Mouse (Mus musculus) thymus, adult 2 months (tissue): ENCODE measurements around the gene Nup107. TPM values are rescaled to one million over a fixed set of nuclear protein-coding genes. Genes with fewer than 3 reads are reported as not detected.

Experiments used
- DNase-seq: peaks from one replicate; pipeline ENCODE4 v3.0.0; 2021
- H3K27ac ChIP-seq: fragments of 200-500 bp; 2 replicates; pipeline ENCODE4 v1.5.1; 2012; ENCODE audit warnings: low read length, control low read depth; ENCODE audit not compliant: control insufficient read depth, insufficient read depth
- H3K27me3 ChIP-seq: fragments of 200-500 bp; 2 replicates; pipeline ENCODE4 v1.6.1; 2012; ENCODE audit warnings: mild to moderate bottlenecking, low read length, moderate library complexity, mixed read lengths; ENCODE audit not compliant: control insufficient read depth, insufficient read depth
- H3K36me3 ChIP-seq: fragments of 200-500 bp; 2 replicates; pipeline ENCODE4 v1.6.1; 2012; ENCODE audit warnings: mild to moderate bottlenecking, low read length, moderate library complexity; ENCODE audit not compliant: control insufficient read depth, insufficient read depth
- H3K4me1 ChIP-seq: fragments of 200-500 bp; replicated peaks from 2 replicates; pipeline ENCODE4 v1.6.1; 2012; ENCODE audit warnings: low read length; ENCODE audit not compliant: control insufficient read depth, insufficient read depth
- H3K4me3 ChIP-seq: fragments of 200-500 bp; 2 replicates; pipeline ENCODE4 v1.5.1; 2012; ENCODE audit warnings: mild to moderate bottlenecking, low read length, control low read depth, moderate library complexity; ENCODE audit not compliant: control insufficient read depth, insufficient read depth
- CTCF ChIP-seq: fragments of 200-500 bp; IDR thresholded peaks from 2 replicates; pipeline ENCODE4 v1.5.1; 2012; ENCODE audit warnings: mild to moderate bottlenecking, control low read depth, low read length, moderate library complexity, borderline replicate concordance; ENCODE audit not compliant: control insufficient read depth, poor library complexity, insufficient read depth; ENCODE audit errors: extremely low read depth
- POLR2A ChIP-seq: fragments of 200-500 bp; IDR thresholded peaks from 2 replicates; pipeline ENCODE4 v1.6.1; 2012; ENCODE audit warnings: mild to moderate bottlenecking, low read length, control low read depth, moderate library complexity; ENCODE audit not compliant: control insufficient read depth, poor library complexity, insufficient read depth; ENCODE audit errors: extremely low read depth
- WGBS: fragments of 180-500 bp; shearing (Covaris S2); methylation state at CpG from one replicate; pipeline ENCODE4 v1.1.7; 2018; 5-methylcytosine and 5-hydroxymethylcytosine counted together
- polyA plus RNA-seq: library from polyadenylated mRNA; depleted of rRNA; stranded (reverse); fragments of >200 nt; gene quantifications from 2 replicates; pipeline ENCODE4 v1.2.3, GENCODE M21; 2012

Gene Nup107
- polyA plus RNA-seq, 1 experiment: 21.4 TPM

DNA sequence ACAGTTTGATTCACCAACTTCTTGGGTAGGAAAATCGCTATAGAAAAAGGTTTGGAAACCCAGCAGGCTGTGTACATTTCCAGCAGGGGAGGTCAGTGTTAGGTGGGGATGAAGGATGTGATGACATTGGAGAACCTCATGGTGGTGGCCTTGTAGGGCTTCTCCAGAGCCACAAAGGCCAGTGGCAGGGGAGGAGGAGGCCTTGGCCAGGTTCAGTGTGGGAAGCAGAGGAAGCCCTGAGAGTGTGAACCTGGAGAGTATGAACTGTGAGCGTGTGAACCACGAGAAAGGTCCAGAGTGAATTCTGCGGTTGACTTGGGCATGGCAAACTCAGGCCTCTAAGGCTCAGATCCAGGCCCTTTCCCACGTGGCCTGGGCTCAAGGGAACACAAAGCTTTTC lies 63.9 kb downstream of the Nup107 start:
- Histone ChIP-seq H3K4me1 (0 out of 2 replicates have a peak, but pooled peaks cover 2% of the 10 kb centered on the region), H3K27me3 (no peaks in the 10 kb centered on the region), H3K4me3 (no peak overlapping the region), H3K36me3 (no peaks in the 10 kb centered on the region), H3K27ac (no peak overlapping the region)
- DNase-seq: no peak
- 89% methylated on average over 5 of the region's 5 CpGs for WGBS
- TF ChIP-seq POLR2A (no peak), CTCF (no peak)

DNA sequence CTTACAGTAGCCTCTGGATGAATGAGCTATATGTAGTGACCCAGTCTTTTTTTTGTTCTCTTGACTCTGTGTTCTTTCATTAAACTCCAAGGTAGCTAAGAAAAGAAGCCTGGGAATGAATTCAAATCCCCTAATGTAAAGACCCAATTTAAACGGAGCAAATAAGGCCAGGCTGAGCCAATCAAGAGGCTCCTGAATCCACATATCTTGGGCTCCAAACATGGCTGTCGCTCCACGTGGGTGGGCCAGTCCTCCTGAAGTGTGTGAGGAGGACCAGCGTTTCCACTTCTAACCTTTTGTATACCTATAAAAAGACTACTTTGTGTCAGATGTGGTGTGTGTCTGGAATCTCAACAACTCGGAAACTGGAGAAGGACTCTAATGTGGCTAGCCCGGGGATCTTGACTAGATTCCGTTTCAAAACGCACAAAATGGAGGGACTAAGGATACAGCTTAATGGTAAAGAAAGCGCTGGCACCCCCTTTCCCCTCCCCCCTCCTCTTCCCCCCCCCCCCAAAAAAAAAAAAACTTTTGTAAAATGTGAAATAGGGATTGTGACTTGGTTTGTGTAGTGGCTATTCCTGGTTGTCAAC lies 64.9 kb downstream of the Nup107 start:
- DNase-seq: no peak
- H3K36me3 ChIP-seq: no peaks in the 10 kb centered on the region
- no peak overlapping the region for H3K27ac ChIP-seq
- 0 out of 2 replicates have a peak, but pooled peaks cover 2% of the 10 kb centered on the region for H3K4me1 ChIP-seq
- H3K27me3 ChIP-seq: no peaks in the 10 kb centered on the region
- WGBS: 93% methylated on average over 9 of the region's 9 CpGs
- no peak overlapping the region for H3K4me3 ChIP-seq
- no peak for TF ChIP-seq CTCF
- no peak for TF ChIP-seq POLR2A

DNA sequence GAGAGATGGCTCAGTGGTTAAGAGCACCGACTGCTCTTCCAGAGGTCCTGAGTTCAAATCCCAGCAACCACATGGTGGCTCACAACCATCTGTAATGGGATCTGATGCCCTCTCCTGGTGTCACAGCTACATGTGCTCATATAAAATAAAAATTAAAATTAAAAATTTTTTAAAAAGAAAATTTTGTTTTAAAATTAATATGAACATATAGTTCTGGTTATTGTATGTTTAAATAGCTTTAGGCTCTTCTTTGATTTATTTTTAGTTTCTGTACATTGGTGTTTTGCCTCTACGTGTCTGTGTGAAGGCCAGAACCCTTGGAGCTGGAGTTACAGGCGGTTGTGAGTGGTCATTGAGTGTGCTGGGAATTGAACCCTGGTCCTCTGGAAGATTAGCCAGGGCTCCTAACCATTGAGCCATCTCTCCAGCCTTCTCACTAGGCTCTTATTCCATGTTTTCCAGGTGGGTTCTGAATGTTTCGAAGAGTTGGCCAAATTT lies 65.6 kb downstream of the Nup107 start:
- no peak for TF ChIP-seq POLR2A
- TF ChIP-seq CTCF: no peak
- Histone ChIP-seq H3K4me1 (0 out of 2 replicates have a peak, but pooled peaks cover 2% of the 10 kb centered on the region), H3K27ac (no peak overlapping the region), H3K4me3 (no peak overlapping the region), H3K27me3 (no peaks in the 10 kb centered on the region), H3K36me3 (no peaks in the 10 kb centered on the region)
- WGBS: 96% methylated on average over 4 of the region's 4 CpGs
- DNase-seq: no peak

DNA sequence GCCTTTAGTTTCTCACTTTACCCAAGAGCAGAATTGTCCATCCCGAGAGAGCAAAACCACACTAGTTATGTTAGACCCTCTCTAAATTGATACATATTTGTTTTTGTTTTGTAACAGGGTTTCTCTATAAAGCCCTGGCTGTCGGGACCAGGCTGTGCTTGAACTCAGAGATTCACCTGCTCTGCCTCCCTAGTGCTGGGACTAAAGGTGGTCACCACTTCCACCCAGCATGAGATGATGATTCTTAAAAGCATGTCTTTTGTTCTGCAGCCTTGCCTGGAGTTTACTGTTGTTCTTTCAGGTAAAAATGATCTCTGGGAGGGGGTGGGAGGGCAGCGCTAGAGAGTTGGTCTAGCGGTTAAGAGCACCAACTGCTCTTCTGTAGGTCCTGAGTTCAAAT lies 66.2 kb downstream of the Nup107 start:
- TF ChIP-seq POLR2A: no peak
- no peak for TF ChIP-seq CTCF
- Histone ChIP-seq H3K27me3 (no peaks in the 10 kb centered on the region), H3K36me3 (no peaks in the 10 kb centered on the region), H3K27ac (no peak overlapping the region), H3K4me1 (no peaks in the 10 kb centered on the region), H3K4me3 (no peak overlapping the region)
- no peak for DNase-seq
- WGBS: 93% methylated on average over 4 of the region's 4 CpGs

DNA sequence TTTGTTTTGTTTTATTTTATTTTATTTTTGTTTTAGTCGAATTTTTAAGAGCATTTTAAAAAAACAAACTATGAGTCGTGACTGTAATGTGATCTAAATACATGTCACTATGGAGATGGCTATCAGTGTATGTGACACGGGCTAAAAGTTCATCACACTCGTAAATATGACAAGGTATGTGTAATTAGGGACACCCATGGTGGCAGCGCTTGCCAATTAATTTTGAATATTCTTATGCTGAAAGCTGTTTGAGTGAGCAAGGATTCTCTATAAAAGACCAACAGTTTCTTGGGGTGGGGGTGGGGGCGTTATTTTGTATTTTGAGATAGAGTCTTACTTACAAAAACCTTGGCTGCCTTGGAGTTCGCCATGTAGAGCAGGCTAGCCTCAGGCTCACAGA lies 66.8 kb downstream of the Nup107 start:
- Histone ChIP-seq H3K36me3 (no peaks in the 10 kb centered on the region), H3K27me3 (no peaks in the 10 kb centered on the region), H3K27ac (no peak overlapping the region), H3K4me1 (no peaks in the 10 kb centered on the region), H3K4me3 (no peak overlapping the region)
- WGBS: 88% methylated on average over 7 of the region's 7 CpGs
- TF ChIP-seq POLR2A: no peak
- TF ChIP-seq CTCF: no peak
- no peak for DNase-seq

DNA sequence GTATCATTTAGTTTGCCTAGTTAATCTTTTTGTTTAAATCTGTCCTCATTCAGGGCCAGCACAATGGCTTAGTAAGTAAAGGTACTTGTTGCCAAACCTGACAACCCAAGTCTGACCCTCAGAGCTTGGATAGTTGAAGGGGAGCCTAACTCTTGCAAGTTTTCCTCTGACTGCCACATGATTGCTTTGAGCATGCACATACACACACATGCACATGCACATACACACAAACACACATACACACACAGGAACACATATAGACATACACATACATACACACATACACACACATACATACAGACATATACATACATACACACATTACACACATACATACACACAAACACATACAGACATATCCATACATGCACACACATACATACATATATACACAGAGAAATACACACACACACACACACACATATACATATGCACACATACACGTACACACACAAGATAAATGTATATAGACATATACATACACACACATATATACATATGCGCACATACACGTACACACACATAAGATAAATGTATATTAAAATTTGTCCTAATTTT lies 67.6 kb downstream of the Nup107 start:
- Histone ChIP-seq H3K27ac (no peak overlapping the region), H3K27me3 (no peaks in the 10 kb centered on the region), H3K4me3 (no peak overlapping the region), H3K4me1 (no peaks in the 10 kb centered on the region), H3K36me3 (no peaks in the 10 kb centered on the region)
- WGBS: 95% methylated on average over 3 of the region's 3 CpGs
- DNase-seq: no peak
- TF ChIP-seq CTCF (no peak), POLR2A (no peak)
